Mouse (Mus musculus) erythroblast, embryonic 14.5 days (primary cell): ENCODE results near the gene Eya2.

Experiments used
- GATA1 ChIP-seq: IDR thresholded peaks from 2 replicates; pipeline ENCODE4 v1.6.1; 2012; ENCODE audit warnings: low read length, inconsistent platforms, mixed read lengths
- TAL1 ChIP-seq: IDR thresholded peaks from 3 replicates; pipeline ENCODE4 v1.6.1; 2012; ENCODE audit warnings: low read length, inconsistent platforms, mixed read lengths

DNA sequence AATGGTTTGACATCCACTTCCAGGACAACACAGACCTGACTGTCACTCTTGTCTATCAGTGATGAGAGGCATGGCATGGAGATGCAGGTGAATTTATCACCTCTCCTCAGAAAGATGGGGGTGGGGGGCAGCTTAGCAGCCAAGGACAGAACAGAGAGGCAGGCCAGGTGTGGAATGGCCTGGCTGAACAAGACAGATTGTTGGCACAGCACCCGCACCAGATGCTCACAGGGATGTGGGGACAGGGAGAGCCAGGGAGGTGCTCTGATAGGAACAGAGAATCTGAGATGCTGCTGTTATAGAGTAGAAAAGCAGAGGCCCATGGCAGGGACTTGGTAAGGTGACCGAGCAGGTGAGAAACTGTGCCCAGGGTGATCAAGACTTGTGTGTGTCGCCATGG lies 194.8 kb downstream of the Eya2 start:
- TF ChIP-seq GATA1 (no peak), TAL1 (no peak)
